Mouse (Mus musculus): Measurements from ENCODE around the gene Nfyb. TPM values are rescaled to one million over a fixed set of nuclear protein-coding genes. Genes with fewer than 3 reads are reported as not detected.

Nfyb gene
- total RNA-seq, 2 experiments from 2014 or later = 61.6 to 70.6 TPM

GRCm38 (mm10) chr10:82755213-82755890 is 8.6 kb downstream of the Nfyb start:
- intact Hi-C loops (cut with DNase I) = loop anchor here (10.0 kb wide), 1 partner anchor 121 kb away; no protein-coding TSS in a partner anchor
- DNase-seq (ENCODE audit: low spot score in 2 of 2) = no peak

GRCm38 (mm10) chr10:82754642-82755041 is 9.3 kb downstream of the Nfyb start:
- no peak for DNase-seq (ENCODE audit: low spot score in 2 of 2)
- intact Hi-C loops (cut with DNase I) = loop anchor here (10.0 kb wide), 1 partner anchor 120 kb away; no protein-coding TSS in a partner anchor

GRCm38 (mm10) chr10:82752921-82753320 is 11.0 kb downstream of the Nfyb start:
- DNase-seq (ENCODE audit: low spot score in 2 of 2) = no peak
- intact Hi-C loops (cut with DNase I) = loop anchor here (10.0 kb wide), 1 partner anchor 118 kb away; no protein-coding TSS in a partner anchor

DNA sequence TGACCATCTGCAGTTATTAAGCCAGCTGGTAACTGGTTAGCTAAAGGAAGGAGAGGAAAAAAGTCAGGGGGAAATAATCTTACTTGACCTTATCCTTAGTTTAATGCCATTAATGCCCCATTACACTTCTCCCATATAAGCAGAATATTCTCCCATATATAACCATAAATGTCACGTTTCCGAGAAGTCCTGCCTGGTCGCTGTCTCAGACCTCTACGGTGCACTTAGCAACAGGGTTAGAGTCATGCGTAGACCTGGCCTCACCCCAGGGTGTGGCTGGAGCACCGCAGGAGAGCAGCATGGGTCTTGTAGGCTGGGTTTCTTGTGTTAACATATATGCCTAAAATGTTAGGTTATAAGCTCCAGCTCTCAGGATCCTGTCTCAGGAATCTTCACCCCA is 13.2 kb downstream of the Nfyb start:
- no peak for DNase-seq (ENCODE audit: low spot score in 2 of 2)
- intact Hi-C loops (cut with DNase I) = loop anchor here (10.0 kb wide), 1 partner anchor 116 kb away; no protein-coding TSS in a partner anchor

- no peak for DNase-seq (ENCODE audit: low spot score in 2 of 2)
- intact Hi-C loops (cut with DNase I) = loop anchor here (5.0 kb wide), 1 partner anchor 35 kb away; no protein-coding TSS in a partner anchor
Measured at GRCm38 (mm10) chr10:82746988-82747850, 16.7 kb downstream of the Nfyb start.

- intact Hi-C loops (cut with DNase I) = loop anchor here (5.0 kb wide), 1 partner anchor 33 kb away; no protein-coding TSS in a partner anchor
- no peak for DNase-seq (ENCODE audit: low spot score in 2 of 2)
Measured at GRCm38 (mm10) chr10:82745301-82745700, 18.6 kb downstream of the Nfyb start.

DNA sequence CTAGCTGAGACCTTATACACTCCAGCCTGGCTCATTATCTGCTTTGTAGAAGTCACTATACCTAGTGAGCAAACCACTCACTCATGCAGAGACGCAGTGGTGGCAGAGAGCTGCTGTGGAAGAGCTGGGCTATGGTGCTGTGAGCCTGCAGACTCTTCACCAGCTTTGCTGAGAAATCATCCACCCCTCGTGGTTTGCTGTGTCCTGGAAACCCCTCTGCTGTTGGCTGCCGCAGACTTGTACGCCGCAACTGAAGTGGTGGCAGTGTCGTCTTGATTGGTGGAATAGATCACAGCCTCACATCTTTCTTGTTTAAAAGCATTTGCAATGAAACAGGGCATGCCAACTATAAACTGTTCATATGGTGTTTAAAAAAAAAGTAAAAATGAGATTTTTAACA is 19.6 kb downstream of the Nfyb start:
- peak in 1 of 2 experiments; percentile 60 for DNase-seq (ENCODE audit: low spot score in 2 of 2)
- intact Hi-C loops (cut with DNase I) = no loop called here

DNA sequence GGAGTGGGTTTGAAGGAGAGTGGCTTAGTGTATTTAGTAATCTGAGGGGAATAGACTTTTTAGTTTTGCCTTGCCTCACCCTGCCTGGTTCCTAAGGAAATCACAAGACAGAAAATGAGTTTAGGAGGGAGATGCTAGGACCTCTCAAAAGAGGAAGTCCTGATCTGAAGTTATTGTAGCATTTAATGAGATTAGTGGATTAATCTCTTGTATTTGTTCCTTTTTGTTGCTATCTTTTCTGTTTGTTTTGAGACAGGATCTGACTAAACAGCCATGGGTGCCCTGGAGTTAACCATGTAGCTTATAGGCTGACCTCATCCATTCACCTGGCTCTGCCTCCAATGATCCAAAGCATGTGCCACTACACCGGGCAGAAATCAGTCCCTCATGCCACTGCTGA is 21.4 kb downstream of the Nfyb start:
- DNase-seq (ENCODE audit: low spot score in 2 of 2) = no peak
- intact Hi-C loops (cut with DNase I) = no loop called here

DNA sequence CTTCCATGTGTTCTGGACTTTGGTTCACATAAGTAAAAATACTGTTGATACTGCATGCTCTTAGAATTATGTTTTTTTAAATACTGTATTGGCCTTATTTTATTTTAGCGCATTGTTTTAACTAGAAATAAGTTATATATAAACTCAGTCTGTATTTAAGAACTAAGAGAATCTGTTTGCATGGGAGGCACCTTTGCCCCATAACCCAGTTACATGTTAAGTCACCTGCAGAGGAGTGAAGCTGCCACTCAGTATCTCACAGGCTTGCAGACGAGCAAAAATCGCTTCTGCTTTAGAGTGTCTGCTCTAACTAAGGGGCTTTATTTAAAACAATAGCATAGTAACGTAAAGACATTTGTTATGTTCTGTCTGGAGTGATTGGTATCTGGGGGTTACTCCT is 22.1 kb downstream of the Nfyb start:
- intact Hi-C loops (cut with DNase I) = no loop called here

GRCm38 (mm10) chr10:82741354-82741753 is 22.6 kb downstream of the Nfyb start:
- intact Hi-C loops (cut with DNase I) = no loop called here
- peak in 1 of 2 experiments; percentile 45 for DNase-seq (ENCODE audit: low spot score in 2 of 2)

More for the DNA sequence above, 22.1 kb downstream of the Nfyb start:
- DNase-seq (ENCODE audit: low spot score in 2 of 2) = no peak

- DNase-seq (ENCODE audit: low spot score in 2 of 2) = peak in 1 of 2 experiments; percentile 30
- intact Hi-C loops (cut with DNase I) = loop anchor here (5.0 kb wide), 1 partner anchor 67 kb away; no protein-coding TSS in a partner anchor
Measured at GRCm38 (mm10) chr10:82699296-82699941, 64.5 kb downstream of the Nfyb start.

DNA sequence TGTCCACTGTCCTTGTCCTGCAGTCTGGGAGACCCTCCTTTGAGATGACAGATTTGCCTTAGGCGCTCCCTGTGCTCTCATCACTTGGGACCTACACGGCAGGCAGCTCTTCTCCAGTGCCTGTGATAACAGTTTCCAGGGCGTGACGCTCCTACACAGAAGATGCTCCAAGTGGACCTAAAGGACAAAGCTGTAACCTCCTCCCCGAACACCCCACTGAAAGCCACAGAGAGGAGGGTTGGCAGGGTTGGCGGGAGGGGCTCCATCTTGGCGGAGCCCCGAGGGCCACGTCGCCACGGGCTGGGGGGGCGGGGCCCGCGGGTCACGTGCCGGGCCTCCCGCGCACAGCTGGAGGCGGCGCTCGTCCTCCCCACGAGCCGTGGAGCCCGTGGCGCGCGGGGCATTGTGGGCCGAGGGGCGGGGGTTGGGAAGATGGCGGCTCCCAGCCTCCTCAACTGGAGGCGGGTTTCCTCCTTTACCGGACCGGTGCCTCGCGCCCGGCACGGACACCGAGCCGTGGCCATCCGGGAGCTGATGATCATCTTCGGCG is 65.2 kb downstream of the Nfyb start:
- intact Hi-C loops (cut with DNase I) = loop anchor here (5.0 kb wide), 1 partner anchor 66 kb away; no protein-coding TSS in a partner anchor
- peak; percentile 79 to 89 for DNase-seq (ENCODE audit: low spot score in 2 of 2)

Other genes with a start within 250 kb of the Nfyb start
- 10 to 100 TPM; 19.2 to 21.7 TPM for gene 1190007I07Rik, start 140.9 kb downstream of the Nfyb start, total RNA-seq (2021)
- gene Tdg, start 134.3 kb downstream of the Nfyb start, total RNA-seq (2021) = 10 to 100 TPM; 72.6 to 75.1 TPM
- gene Glt8d2, start 73.5 kb downstream of the Nfyb start, total RNA-seq (2021) = 1 to 10 TPM; 9.1 to 9.4 TPM
- 10 to 100 TPM; 33.0 to 36.3 TPM for gene Hcfc2, start 68.0 kb downstream of the Nfyb start, total RNA-seq (2021)
- 10 to 100 TPM; 45.6 to 48.6 TPM for gene Txnrd1, start 69.8 kb upstream of the Nfyb start, total RNA-seq (2021)
- gene Eid3, start 102.5 kb upstream of the Nfyb start, total RNA-seq (2021) = 1 to 10 TPM; 1.1 to 2.2 TPM
- gene Chst11, start 221.4 kb upstream of the Nfyb start, total RNA-seq (2021) = 10 to 100 TPM; 29.8 to 33.1 TPM

All from left cerebral cortex, postnatal 14 days (tissue).